Mouse (Mus musculus) neural tube, embryonic 14.5 days (tissue): ENCODE measurements around the gene 2900026A02Rik. TPM values are rescaled to one million over a fixed set of nuclear protein-coding genes. Genes with fewer than 3 reads are reported as not detected.

ENCODE experiments used
- ATAC-seq: fragments of 200-750 bp; cut with Nextera tagmentation; 2 replicates; pipeline ENCODE4 v1.8.0; 2017; ENCODE audit warnings: low read depth, mild to moderate bottlenecking, moderate TSS enrichment, moderate library complexity
- H3K27ac ChIP-seq: fragments of 300-500 bp; sonication (generic); 2 replicates; pipeline ENCODE4 v1.5.1; 2014; ENCODE audit warnings: low read depth, mild to moderate bottlenecking, control low read depth, low read length, moderate library complexity, mixed read lengths
- H3K27me3 ChIP-seq: fragments of 300-500 bp; sonication (generic); 2 replicates; pipeline ENCODE4 v1.6.1; 2014; ENCODE audit warnings: low read length; ENCODE audit not compliant: control insufficient read depth, insufficient read depth
- H3K36me3 ChIP-seq: fragments of 300-500 bp; sonication (generic); 2 replicates; pipeline ENCODE4 v1.6.1; 2014; ENCODE audit warnings: low read length, mixed read lengths; ENCODE audit not compliant: control insufficient read depth, insufficient read depth
- H3K4me1 ChIP-seq: fragments of 300-500 bp; sonication (generic); 2 replicates; pipeline ENCODE4 v1.6.1; 2014; ENCODE audit warnings: low read length; ENCODE audit not compliant: control insufficient read depth, insufficient read depth
- H3K4me2 ChIP-seq: fragments of 300-500 bp; sonication (generic); 2 replicates; pipeline ENCODE4 v1.6.1; 2014; ENCODE audit warnings: mild to moderate bottlenecking, low read depth, low read length, control low read depth
- H3K4me3 ChIP-seq: fragments of 300-500 bp; sonication (generic); 2 replicates; pipeline ENCODE4 v1.5.1; 2014; ENCODE audit warnings: low read depth, low read length, control low read depth, mixed read lengths
- H3K9ac ChIP-seq: fragments of 300-500 bp; sonication (generic); replicated peaks from 2 replicates; pipeline ENCODE4 v1.6.1; 2014; ENCODE audit warnings: low read depth, mild to moderate bottlenecking, control low read depth, low read length, mixed read lengths
- H3K9me3 ChIP-seq: fragments of 300-500 bp; sonication (generic); 2 replicates; pipeline ENCODE4 v1.6.1; 2016; ENCODE audit warnings: low read length; ENCODE audit not compliant: control insufficient read depth
- WGBS: fragments of 180-500 bp; shearing (Covaris S2); extraction: QIAGEN DNeasy Blood & Tissue Kit; methylation state at CpG from one replicate; pipeline ENCODE4 v1.1.7; 2014; 5-methylcytosine and 5-hydroxymethylcytosine counted together
- polyA plus RNA-seq: library from polyadenylated mRNA; unstranded; fragments of >200 nt; fragmentation: Nextera tagmentation; extraction: Ambion mirVana; gene quantifications from 2 replicates; pipeline ENCODE4 v1.2.1, GENCODE M21; 2014

Gene 2900026A02Rik
- polyA plus RNA-seq = 2.1 and 2.5 TPM in 2 replicates

DNA sequence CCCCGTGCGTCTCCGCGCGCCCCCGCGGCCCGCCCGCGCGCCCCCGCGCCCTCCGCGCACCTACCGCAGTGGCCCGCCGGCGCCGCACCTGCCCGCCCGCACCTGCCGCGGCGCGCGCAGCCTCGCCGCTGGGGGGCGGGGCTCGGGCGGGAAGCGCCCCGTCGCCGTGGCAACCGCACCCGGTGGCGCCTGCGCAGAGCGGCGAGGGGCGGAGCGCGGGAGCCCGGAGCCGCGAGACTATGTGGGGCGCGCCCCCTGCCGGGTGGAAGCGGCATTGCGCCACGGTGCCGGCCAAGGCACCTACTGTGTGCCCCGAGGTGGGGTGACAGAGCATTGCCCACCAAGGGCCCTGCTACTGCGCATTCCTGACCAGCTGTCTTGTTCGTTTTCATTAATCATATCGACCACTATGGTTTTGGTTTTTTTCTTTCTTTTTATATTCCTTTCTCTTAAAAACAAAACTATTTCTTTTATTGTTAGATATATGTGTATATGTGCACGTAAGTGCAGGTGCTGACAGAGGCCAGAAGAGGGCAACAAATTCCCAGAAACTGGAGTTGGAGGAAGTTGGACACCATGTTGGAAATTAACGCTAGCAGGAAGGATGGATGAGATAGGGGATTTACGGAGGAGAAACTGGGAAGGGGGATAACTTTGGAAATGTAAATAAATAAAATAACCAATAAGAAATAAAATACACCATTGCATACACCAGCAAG lies at the start of gene 2900026A02Rik:
TSS of gene 2900026A02Rik (minus strand) at position 90 of the 719 bp plus-strand sequence.
- ATAC-seq = peak; percentile 25; the same call in 1 of the 2 replicates
- Histone ChIP-seq H3K4me1 (peaks cover 9% of the 10 kb centered on the region), H3K9ac (peak within 1 kb of the TSS; percentile 44), H3K27me3 (0 out of 2 replicates have a peak, but pooled peaks cover 6% of the 10 kb centered on the region), H3K4me3 (peak within 1 kb of the TSS; percentile 54), H3K36me3 (no peaks in the 10 kb centered on the region), H3K27ac (no peak within 1 kb of the TSS), H3K4me2 (peak within 1 kb of the TSS; percentile 85), H3K9me3 (no peaks in the 10 kb centered on the region)
- 14% methylated on average over 30 of the region's 62 CpGs for WGBS

DNA sequence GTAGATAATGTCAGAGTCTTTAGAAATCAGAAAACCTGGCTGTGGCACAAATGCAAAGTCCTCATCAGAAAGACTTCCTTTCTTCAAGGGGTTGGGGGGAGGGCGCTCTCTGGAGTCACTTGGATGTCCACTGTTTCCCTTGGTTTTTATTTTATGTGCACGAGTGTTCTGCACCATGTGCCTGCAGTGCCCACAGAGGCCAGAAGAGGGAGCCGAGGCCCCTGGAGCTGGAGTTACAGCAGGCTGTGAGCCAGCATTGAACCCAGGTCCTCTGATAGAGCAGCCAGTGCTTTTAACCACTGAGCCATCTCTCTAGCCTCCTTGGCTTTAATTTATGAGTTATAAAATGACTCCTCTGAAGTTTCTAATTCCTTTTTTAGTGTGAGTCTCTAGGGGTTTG lies 49.0 kb upstream of the 2900026A02Rik start:
- no peak overlapping the region for H3K27ac ChIP-seq
- H3K9ac ChIP-seq = no peak overlapping the region
- no peak; the same call in 1 of the 2 replicates for ATAC-seq
- H3K4me3 ChIP-seq = no peak overlapping the region
- peaks cover 21% of the 10 kb centered on the region for H3K36me3 ChIP-seq
- H3K27me3 ChIP-seq = no peaks in the 10 kb centered on the region
- H3K4me2 ChIP-seq = no peak overlapping the region
- H3K9me3 ChIP-seq = no peaks in the 10 kb centered on the region
- WGBS = 81% methylated on average over 3 of the region's 3 CpGs
- no peaks in the 10 kb centered on the region for H3K4me1 ChIP-seq

DNA sequence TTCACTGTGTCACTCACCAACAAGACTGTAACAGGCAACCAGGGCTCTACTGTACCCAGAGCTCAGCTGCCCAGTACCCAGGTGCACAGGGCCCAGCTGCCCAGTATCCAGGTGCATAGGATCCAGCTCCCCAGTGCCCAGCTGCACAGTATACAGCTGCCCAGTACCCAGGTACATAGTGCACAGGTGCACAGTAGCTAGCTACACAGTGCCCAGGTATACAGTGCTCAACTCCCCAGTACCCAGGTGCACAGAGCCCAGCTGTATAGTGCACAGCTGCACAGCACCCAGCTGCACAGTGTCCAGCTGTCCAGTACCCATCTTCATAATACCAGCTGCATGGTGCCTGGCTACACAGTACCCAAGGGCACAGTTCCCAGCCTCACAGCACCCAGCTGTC lies 47.2 kb upstream of the 2900026A02Rik start:
- H3K36me3 ChIP-seq = peaks cover 21% of the 10 kb centered on the region
- no peaks in the 10 kb centered on the region for H3K9me3 ChIP-seq
- H3K27me3 ChIP-seq = no peaks in the 10 kb centered on the region
- no peak overlapping the region for H3K4me2 ChIP-seq
- no peak overlapping the region for H3K4me3 ChIP-seq
- H3K27ac ChIP-seq = no peak overlapping the region
- ATAC-seq = no peak
- H3K9ac ChIP-seq = no peak overlapping the region
- no peaks in the 10 kb centered on the region for H3K4me1 ChIP-seq

DNA sequence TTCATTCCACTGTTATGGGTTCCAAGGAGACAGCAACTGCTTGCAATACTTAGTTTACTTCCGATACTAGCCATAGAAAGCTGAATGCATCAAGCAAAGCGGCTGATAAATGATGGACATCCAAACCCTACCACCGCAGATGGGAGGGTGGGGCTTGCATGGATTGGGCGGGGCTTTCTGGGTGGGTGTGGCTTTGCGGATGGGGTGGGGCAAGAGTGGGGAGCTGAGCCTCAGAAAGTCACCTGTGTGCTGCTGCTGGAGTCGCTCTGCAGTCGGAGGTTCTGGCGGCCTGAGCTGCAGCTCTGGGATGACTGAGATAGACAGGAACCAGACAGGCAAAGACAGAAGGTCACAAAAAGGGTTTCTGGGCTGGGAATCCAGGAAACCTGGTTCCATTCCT lies 44.6 kb upstream of the 2900026A02Rik start:
- Histone ChIP-seq H3K27ac (no peak overlapping the region), H3K4me1 (no peaks in the 10 kb centered on the region), H3K9me3 (no peaks in the 10 kb centered on the region), H3K9ac (no peak overlapping the region), H3K36me3 (peaks cover 19% of the 10 kb centered on the region), H3K4me2 (no peak overlapping the region), H3K27me3 (no peaks in the 10 kb centered on the region), H3K4me3 (no peak overlapping the region)
- ATAC-seq = no peak
- 87% methylated on average over 8 of the region's 8 CpGs for WGBS

DNA sequence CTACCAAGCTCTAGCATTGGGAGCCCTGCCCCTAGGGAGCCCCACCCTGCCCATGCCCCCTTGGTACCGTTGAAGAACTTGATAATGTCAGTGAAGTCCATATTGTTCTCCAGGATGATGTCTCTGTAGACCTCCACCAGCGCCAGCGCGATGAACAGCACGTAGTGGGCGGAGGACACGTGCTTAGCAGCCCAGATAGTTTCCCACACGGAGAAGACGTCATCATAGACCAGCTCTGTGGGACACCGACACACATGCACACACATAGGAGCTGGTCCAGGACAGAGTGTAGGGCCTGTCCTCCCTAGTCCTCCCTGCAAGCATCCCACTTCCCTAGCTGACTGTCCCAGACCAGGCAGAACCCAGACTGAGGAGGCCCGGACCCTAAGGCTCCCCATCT lies 29.8 kb upstream of the 2900026A02Rik start:
- ATAC-seq = no peak
- 94% methylated on average over 11 of the region's 11 CpGs for WGBS
- Histone ChIP-seq H3K27ac (no peak overlapping the region), H3K9ac (no peak overlapping the region), H3K4me2 (no peak overlapping the region), H3K4me3 (no peak overlapping the region), H3K9me3 (no peaks in the 10 kb centered on the region), H3K4me1 (no peaks in the 10 kb centered on the region), H3K27me3 (no peaks in the 10 kb centered on the region), H3K36me3 (peaks cover 12% of the 10 kb centered on the region; the same call in 1 of the 2 replicates)

DNA sequence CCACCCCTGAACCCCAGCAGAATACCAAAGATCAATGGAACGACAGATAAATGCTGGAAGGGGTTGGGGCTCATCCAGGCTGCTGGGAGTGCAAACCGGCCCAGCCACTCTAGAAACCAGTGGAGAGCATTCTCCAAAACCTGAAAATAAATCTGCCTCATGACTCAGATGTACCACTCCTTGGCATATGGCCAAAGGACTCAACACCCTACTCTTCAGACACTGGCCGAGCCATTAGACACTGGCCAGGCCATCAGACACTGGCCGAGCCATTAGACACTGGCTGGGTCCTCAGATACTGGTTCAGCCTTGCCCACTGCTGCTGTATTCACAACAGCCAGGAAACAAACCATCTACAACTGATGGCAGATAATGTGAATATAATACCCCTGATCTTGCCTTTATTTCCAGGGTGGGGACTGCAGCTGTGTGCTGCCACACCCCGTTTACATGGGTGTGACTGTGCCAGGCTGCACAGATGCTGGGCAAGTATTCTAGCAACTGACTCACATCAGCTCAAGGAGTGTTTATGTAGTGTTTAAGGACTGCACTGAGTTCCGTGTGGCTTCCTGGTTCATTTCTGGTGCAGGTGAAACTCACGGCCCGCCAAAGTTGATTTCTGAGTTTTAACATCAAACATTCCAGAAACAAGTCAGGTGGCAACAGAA lies 28.4 kb upstream of the 2900026A02Rik start:
- ATAC-seq = no peak
- Histone ChIP-seq H3K4me1 (no peaks in the 10 kb centered on the region), H3K9me3 (no peaks in the 10 kb centered on the region), H3K27ac (no peak overlapping the region), H3K9ac (no peak overlapping the region), H3K4me2 (no peak overlapping the region), H3K4me3 (no peak overlapping the region), H3K36me3 (peaks cover 14% of the 10 kb centered on the region; the same call in 1 of the 2 replicates), H3K27me3 (no peaks in the 10 kb centered on the region)
- 88% methylated on average over 8 of the region's 8 CpGs for WGBS

DNA sequence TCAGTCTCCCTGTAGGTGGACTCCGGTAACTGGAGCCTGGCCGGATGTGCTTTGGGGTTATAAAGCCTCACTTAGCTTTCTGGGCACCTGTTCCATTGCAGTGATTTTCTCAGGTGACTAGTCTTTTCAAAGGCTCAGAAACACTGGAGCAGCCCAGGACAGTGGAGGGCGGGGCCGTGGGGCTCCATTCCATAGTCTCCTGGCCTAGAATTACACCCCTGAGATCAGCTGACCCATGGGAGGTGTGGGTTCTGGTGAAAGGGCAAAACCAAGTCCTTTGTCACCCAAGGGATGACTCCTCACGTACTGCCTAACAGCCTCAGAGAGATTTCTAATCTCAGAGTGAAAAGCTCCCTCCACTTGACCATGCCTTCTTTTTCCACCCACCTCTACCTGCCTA lies 9.2 kb upstream of the 2900026A02Rik start:
- no peak for ATAC-seq
- WGBS = 73% methylated on average over 5 of the region's 5 CpGs
- H3K27me3 ChIP-seq = no peaks in the 10 kb centered on the region
- H3K9ac ChIP-seq = no peak overlapping the region
- no peak overlapping the region for H3K27ac ChIP-seq
- H3K4me1 ChIP-seq = peaks cover 6% of the 10 kb centered on the region; the same call in 1 of the 2 replicates
- H3K4me2 ChIP-seq = no peak overlapping the region
- no peaks in the 10 kb centered on the region for H3K9me3 ChIP-seq
- no peak overlapping the region for H3K4me3 ChIP-seq
- H3K36me3 ChIP-seq = no peaks in the 10 kb centered on the region

DNA sequence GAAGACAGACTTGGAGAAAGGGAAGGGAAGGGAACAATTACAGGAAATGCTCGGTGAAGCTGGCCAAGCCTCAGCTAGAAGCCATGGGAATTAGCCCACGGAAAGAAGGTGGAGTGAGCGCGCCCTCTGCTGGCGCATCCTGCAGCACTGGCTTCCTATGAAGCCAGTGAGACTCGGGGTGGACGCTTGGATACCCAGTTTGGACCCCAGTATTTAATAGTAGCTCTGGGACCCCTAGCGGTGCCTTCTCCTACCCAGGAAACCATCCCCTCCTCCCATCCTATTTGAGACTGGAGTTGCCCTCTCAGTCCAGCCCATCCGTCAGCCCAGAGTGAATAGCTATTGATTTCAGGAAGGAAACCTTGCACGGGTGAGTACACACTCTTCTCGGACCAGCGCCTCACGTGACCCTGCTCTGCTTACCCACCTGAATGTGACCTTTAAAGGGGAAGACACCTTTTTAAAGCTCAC lies 5.6 kb upstream of the 2900026A02Rik start, which contains the start of gene Tmem211:
TSS of gene Tmem211 (plus strand) at position 278 of the 471 bp plus-strand sequence.
- no peaks in the 10 kb centered on the region for H3K27me3 ChIP-seq
- H3K9me3 ChIP-seq = no peaks in the 10 kb centered on the region
- 1% methylated on average over 13 of the region's 13 CpGs for WGBS
- peaks cover 6% of the 10 kb centered on the region; the same call in 1 of the 2 replicates for H3K4me1 ChIP-seq
- peak within 1 kb of the TSS; percentile 17; the same call in 1 of the 2 replicates for H3K4me3 ChIP-seq
- H3K36me3 ChIP-seq = no peaks in the 10 kb centered on the region
- peak within 1 kb of the TSS; percentile 44 for H3K4me2 ChIP-seq
- peak; percentile 82 for ATAC-seq
- H3K9ac ChIP-seq = 0 out of 2 replicates have a peak within 1 kb of the TSS, but pooled peaks have one; percentile 8
- peak within 1 kb of the TSS; percentile 45; the same call in 1 of the 2 replicates for H3K27ac ChIP-seq
